Mouse (Mus musculus): ENCODE measurements at regions not wholly inside any gene's neighbourhood (a gene's known extent, or its start where the extent isn't known, plus 50 kb on each side); places are given as distances from the start of the nearest gene placed in this dataset.

- TF ChIP-seq POLR2A (IDR thresholded peaks at IDR 0.05; ENCODE audit: insufficient read depth, low read depth, low read length) (no peak), CTCF (IDR thresholded peaks at IDR 0.05; ENCODE audit: insufficient read depth, low read depth, low read length) (no peak)
Measured at GRCm38 (mm10) chr12:117449080-117449479, 67.2 kb upstream of the Rapgef5 start.
